Mouse (Mus musculus) liver, embryonic 14.5 days (tissue): ENCODE measurements at regions not wholly inside any gene's neighbourhood (a gene's known extent, or its start where the extent isn't known, plus 50 kb on each side); places are given as distances from the start of the nearest gene placed in this dataset.

Source experiments
- ATAC-seq: fragments of 200-750 bp; cut with Nextera tagmentation; 2 replicates; pipeline ENCODE4 v1.8.0; 2017; ENCODE audit warnings: moderate number of reproducible peaks, mild to moderate bottlenecking, moderate library complexity; ENCODE audit not compliant: insufficient read depth
- DNase-seq, 3 experiments: peaks; one replicate each; pipeline ENCODE4 v3.0.0-alpha.2; 2012 to 2013; ENCODE audit warnings: low read depth in 3 of 3, low spot score in 3 of 3
- H3K27ac ChIP-seq: fragments of 300-500 bp; sonication (generic); 2 replicates; pipeline ENCODE4 v1.5.1; 2014; ENCODE audit warnings: moderate library complexity, mild to moderate bottlenecking, control low read depth, inconsistent platforms
- H3K27me3 ChIP-seq: fragments of 300-500 bp; sonication (generic); 2 replicates; pipeline ENCODE4 v1.6.1; 2014; ENCODE audit warnings: mild to moderate bottlenecking, low read length, moderate library complexity; ENCODE audit not compliant: control insufficient read depth, insufficient read depth
- H3K36me3 ChIP-seq: fragments of 300-500 bp; sonication (generic); replicated peaks from 2 replicates; pipeline ENCODE4 v1.6.1; 2014; ENCODE audit warnings: low read depth; ENCODE audit not compliant: control insufficient read depth, insufficient read depth
- H3K4me1 ChIP-seq, 2 experiments: fragments of 200-500 bp in 1 of 2; fragments of 300-500 bp in 1 of 2; sonication (generic) in 1 of 2; replicated peaks; 2 replicates each; pipeline ENCODE4 v1.6.1; 2012 to 2014; ENCODE audit warnings: antibody characterized with exemption in 1 of 2, inconsistent platforms in 1 of 2, low read length in 1 of 2; ENCODE audit not compliant: control insufficient read depth in 2 of 2, insufficient read depth in 2 of 2
- H3K4me2 ChIP-seq: fragments of 300-500 bp; sonication (generic); 2 replicates; pipeline ENCODE4 v1.6.1; 2014; ENCODE audit warnings: low read depth, mild to moderate bottlenecking, control low read depth, moderate library complexity
- H3K4me3 ChIP-seq, 2 experiments: fragments of 200-500 bp in 1 of 2; fragments of 300-500 bp in 1 of 2; sonication (generic) in 1 of 2; 2 replicates each; pipeline ENCODE4 v1.5.1; 2012 to 2014; ENCODE audit warnings: low read depth in 2 of 2, low read length in 2 of 2, mild to moderate bottlenecking in 2 of 2, control low read depth in 1 of 2, inconsistent platforms in 1 of 2, moderate library complexity in 1 of 2; ENCODE audit not compliant: insufficient read depth in 1 of 2
- H3K9ac ChIP-seq: fragments of 300-500 bp; sonication (generic); replicated peaks from 2 replicates; pipeline ENCODE4 v1.6.1; 2014; ENCODE audit warnings: mild to moderate bottlenecking, control low read depth, moderate library complexity
- H3K9me3 ChIP-seq: fragments of 300-500 bp; sonication (generic); 2 replicates; pipeline ENCODE4 v1.6.1; 2016; ENCODE audit warnings: low read length, mixed read lengths; ENCODE audit not compliant: control insufficient read depth
- CTCF ChIP-seq: IDR thresholded peaks from 2 replicates; pipeline ENCODE4 v1.5.1; 2016; ENCODE audit warnings: antibody characterized with exemption, low read depth, control low read depth
- EP300 ChIP-seq: IDR thresholded peaks from 2 replicates; pipeline ENCODE4 v1.6.1; 2016; ENCODE audit warnings: antibody characterized with exemption, low read depth
- WGBS: fragments of 180-500 bp; shearing (Covaris S2); extraction: QIAGEN DNeasy Blood & Tissue Kit; methylation state at CpG from one replicate; pipeline ENCODE4 v1.1.7; 2014; ENCODE audit not compliant: insufficient replicate concordance; 5-methylcytosine and 5-hydroxymethylcytosine counted together

GRCm38 (mm10) chr13:25856549-25856948, 586.2 kb upstream of the Nrsn1 start:
- Histone ChIP-seq H3K9ac (no peak overlapping the region), H3K27ac (no peak overlapping the region), H3K4me2 (no peak overlapping the region), H3K27me3 (no peaks in the 10 kb centered on the region), H3K9me3 (no peaks in the 10 kb centered on the region), H3K4me3 (no peak overlapping the region), H3K4me1 (no peaks in the 10 kb centered on the region), H3K36me3 (no peaks in the 10 kb centered on the region)
- ATAC-seq (no peak), DNase-seq (no peak)
- TF ChIP-seq EP300 (no peak), CTCF (no peak)
- WGBS, result 64% methylated on average over 2 of the region's 2 CpGs

DNA sequence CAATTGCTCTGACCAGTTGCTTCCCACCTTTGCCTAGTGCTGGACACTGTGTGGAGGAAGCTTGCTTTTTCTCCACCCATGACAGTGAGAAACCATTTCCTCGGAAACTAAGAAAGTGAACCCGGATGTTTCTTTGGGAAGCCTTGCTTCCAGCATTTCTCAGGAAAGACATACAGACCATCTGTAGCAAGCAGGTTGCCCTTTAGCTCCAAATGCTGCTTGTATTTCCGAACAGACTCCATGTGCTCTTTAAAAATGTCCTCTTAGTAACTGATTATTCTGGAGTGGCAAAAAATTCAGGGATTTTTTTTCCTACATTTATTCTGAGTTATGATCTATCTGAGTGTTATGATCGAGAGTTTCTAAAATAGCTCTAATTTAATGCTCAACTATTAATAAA, 577.9 kb upstream of the Nrsn1 start:
- ATAC-seq (no peak), DNase-seq (no peak)
- no peak for TF ChIP-seq CTCF
- no peak for TF ChIP-seq EP300
- H3K9me3 ChIP-seq, result no peaks in the 10 kb centered on the region
- no peak overlapping the region for H3K9ac ChIP-seq
- no peak overlapping the region for H3K4me2 ChIP-seq
- no peak overlapping the region for H3K4me3 ChIP-seq
- H3K4me1 ChIP-seq, result no peaks in the 10 kb centered on the region
- 45% methylated on average over 4 of the region's 4 CpGs for WGBS
- H3K27ac ChIP-seq, result no peak overlapping the region
- H3K36me3 ChIP-seq, result no peaks in the 10 kb centered on the region
- no peaks in the 10 kb centered on the region for H3K27me3 ChIP-seq

DNA sequence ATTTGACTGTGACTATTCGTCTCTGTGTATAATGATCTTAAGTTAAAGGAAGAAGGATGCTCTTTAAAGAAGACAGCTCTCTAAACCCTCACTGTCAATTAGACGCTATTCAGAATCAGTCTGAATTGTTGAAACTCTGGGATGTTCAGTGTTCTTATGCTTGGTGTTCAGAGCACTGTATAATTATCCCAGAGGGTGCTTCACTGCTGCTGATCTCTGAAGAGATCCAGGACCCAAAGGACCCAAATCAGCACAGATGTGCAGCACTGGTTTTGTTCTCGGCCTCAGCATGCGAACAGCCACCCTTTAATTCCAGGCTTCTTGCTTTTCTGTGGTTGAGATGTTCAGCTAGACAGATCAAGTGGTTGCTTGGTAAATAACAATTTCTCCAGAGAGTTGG, 567.9 kb upstream of the Nrsn1 start:
- 53% methylated on average over 4 of the region's 4 CpGs for WGBS
- TF ChIP-seq EP300, result no peak
- no peak for TF ChIP-seq CTCF

GRCm38 (mm10) chr13:25829146-25829924, 559.0 kb upstream of the Nrsn1 start:
- no peak overlapping the region for H3K4me2 ChIP-seq
- H3K9ac ChIP-seq, result no peak overlapping the region
- H3K27ac ChIP-seq, result no peak overlapping the region
- H3K27me3 ChIP-seq, result no peaks in the 10 kb centered on the region
- no peaks in the 10 kb centered on the region for H3K36me3 ChIP-seq
- ATAC-seq (no peak), DNase-seq (no peak)
- TF ChIP-seq EP300 (no peak), CTCF (no peak)
- H3K4me1 ChIP-seq, result no peaks in the 10 kb centered on the region
- no peaks in the 10 kb centered on the region for H3K9me3 ChIP-seq
- no peak overlapping the region for H3K4me3 ChIP-seq
- WGBS, result 60% methylated on average over 8 of the region's 8 CpGs

More for the DNA sequence above, 567.9 kb upstream of the Nrsn1 start:
- H3K4me1 ChIP-seq, result no peaks in the 10 kb centered on the region
- H3K9me3 ChIP-seq, result no peaks in the 10 kb centered on the region
- no peak overlapping the region for H3K4me2 ChIP-seq
- ATAC-seq, result no peak
- no peak overlapping the region for H3K9ac ChIP-seq
- H3K27ac ChIP-seq, result no peak overlapping the region
- H3K36me3 ChIP-seq, result no peaks in the 10 kb centered on the region
- H3K27me3 ChIP-seq, result no peaks in the 10 kb centered on the region
- H3K4me3 ChIP-seq, result no peak overlapping the region
- DNase-seq, result no peak

- Histone ChIP-seq H3K27ac (no peak overlapping the region), H3K9me3 (no peaks in the 10 kb centered on the region), H3K4me2 (no peak overlapping the region), H3K4me3 (no peak overlapping the region), H3K9ac (no peak overlapping the region), H3K27me3 (no peaks in the 10 kb centered on the region), H3K36me3 (no peaks in the 10 kb centered on the region), H3K4me1 (no peaks in the 10 kb centered on the region)
- TF ChIP-seq CTCF, result no peak
- TF ChIP-seq EP300, result no peak
- DNase-seq (no peak), ATAC-seq (no peak)
- 46% methylated on average over 2 of the region's 2 CpGs for WGBS
These were observed 538.4 kb upstream of the Nrsn1 start for GRCm38 (mm10) chr13:25808564-25809253.
